Mouse (Mus musculus): ENCODE measurements around the gene Izumo1. TPM values are rescaled to one million over a fixed set of nuclear protein-coding genes. Genes with fewer than 3 reads are reported as not detected.
A peak's percentile ranks its signal among the peaks of the same experiment; 100 is the strongest.
"Not testable (repeated sequence)": the region's sequence is repeated elsewhere in the genome, so short reads cannot be mapped to it uniquely, and the experiment has no call there.

The Izumo1 gene
- polyA plus RNA-seq, 1 experiment from 2014 or later, result 0.13 TPM

- Histone ChIP-seq H3K36me3 (replicated peaks) (no peaks in the 10 kb centered on the region), H3K4me3 (replicated peaks) (no peak overlapping the region), H3K9ac (no peak overlapping the region), H3K4me1 (peaks cover 27% of the 10 kb centered on the region), H3K9me3 (no peaks in the 10 kb centered on the region), H3K27ac (no peak overlapping the region), H3K4me2 (no peak overlapping the region), H3K27me3 (peaks cover 8% of the 10 kb centered on the region; the same call in 1 of the 2 replicates)
- ATAC-seq (ENCODE audit: low FRiP score), result no peak
- WGBS, result 79% methylated on average over 4 of the region's 4 CpGs
Measured at GRCm38 (mm10) chr7:45646671-45647070, 25.1 kb downstream of the Izumo1 start.

GRCm38 (mm10) chr7:45649351-45649750 is 27.7 kb downstream of the Izumo1 start:
- no peaks in the 10 kb centered on the region for H3K36me3 ChIP-seq (replicated peaks)
- no peaks in the 10 kb centered on the region for H3K9me3 ChIP-seq
- no peak for ATAC-seq (ENCODE audit: low FRiP score)
- no peak overlapping the region for H3K4me3 ChIP-seq (replicated peaks)
- H3K9ac ChIP-seq, result no peak overlapping the region
- WGBS, result 79% methylated on average over 8 of the region's 8 CpGs
- peaks cover 12% of the 10 kb centered on the region for H3K4me1 ChIP-seq
- no peak overlapping the region for H3K4me2 ChIP-seq
- H3K27me3 ChIP-seq, result peaks cover 8% of the 10 kb centered on the region; the same call in 1 of the 2 replicates
- H3K27ac ChIP-seq, result no peak overlapping the region

- H3K9ac ChIP-seq; H3K27ac ChIP-seq; H3K36me3 ChIP-seq (replicated peaks); H3K4me3 ChIP-seq (replicated peaks); H3K4me2 ChIP-seq; ATAC-seq (ENCODE audit: low FRiP score); H3K9me3 ChIP-seq; H3K4me1 ChIP-seq; H3K27me3 ChIP-seq: not testable (repeated sequence)
- WGBS, result 91% methylated on average over 20 of the region's 20 CpGs
Measured at GRCm38 (mm10) chr7:45650484-45650883, 28.9 kb downstream of the Izumo1 start.

- no peaks in the 10 kb centered on the region for H3K27me3 ChIP-seq
- peak; percentile 57; the same call in 1 of the 2 replicates for ATAC-seq (ENCODE audit: low FRiP score)
- H3K9me3 ChIP-seq, result no peaks in the 10 kb centered on the region
- H3K27ac ChIP-seq, result no peak overlapping the region
- H3K9ac ChIP-seq, result no peak overlapping the region
- H3K36me3 ChIP-seq (replicated peaks), result no peaks in the 10 kb centered on the region
- H3K4me1 ChIP-seq, result peaks cover 9% of the 10 kb centered on the region
- peak overlapping the region; percentile 10; the same call in 1 of the 2 replicates for H3K4me3 ChIP-seq (replicated peaks)
- peak overlapping the region; percentile 24; the same call in 1 of the 2 replicates for H3K4me2 ChIP-seq
- WGBS, result 27% methylated on average over 17 of the region's 17 CpGs
Measured at GRCm38 (mm10) chr7:45654424-45655047, 32.9 kb downstream of the Izumo1 start.

GRCm38 (mm10) chr7:45660746-45661478 is 39.3 kb downstream of the Izumo1 start:
- Histone ChIP-seq H3K9me3 (no peaks in the 10 kb centered on the region), H3K27ac (no peak overlapping the region), H3K4me1 (no peaks in the 10 kb centered on the region), H3K27me3 (peaks cover 4% of the 10 kb centered on the region; the same call in 1 of the 2 replicates), H3K4me2 (no peak overlapping the region), H3K36me3 (replicated peaks) (no peaks in the 10 kb centered on the region), H3K4me3 (replicated peaks) (no peak overlapping the region), H3K9ac (no peak overlapping the region)
- 88% methylated on average over 11 of the region's 11 CpGs for WGBS
- no peak for ATAC-seq (ENCODE audit: low FRiP score)

GRCm38 (mm10) chr7:45661702-45662101 is 40.1 kb downstream of the Izumo1 start:
- 91% methylated on average over 6 of the region's 6 CpGs for WGBS

GRCm38 (mm10) chr7:45665303-45666138 is 43.9 kb downstream of the Izumo1 start:
- no peak overlapping the region for H3K4me2 ChIP-seq
- H3K27me3 ChIP-seq, result peaks cover 4% of the 10 kb centered on the region; the same call in 1 of the 2 replicates
- H3K36me3 ChIP-seq (replicated peaks), result no peaks in the 10 kb centered on the region
- H3K9me3 ChIP-seq, result no peaks in the 10 kb centered on the region
- H3K4me3 ChIP-seq (replicated peaks), result no peak overlapping the region
- no peaks in the 10 kb centered on the region for H3K4me1 ChIP-seq
- no peak overlapping the region for H3K27ac ChIP-seq
- no peak overlapping the region for H3K9ac ChIP-seq
- WGBS, result 61% methylated on average over 13 of the region's 13 CpGs
- no peak for ATAC-seq (ENCODE audit: low FRiP score)

More at GRCm38 (mm10) chr7:45661702-45662101, 40.1 kb downstream of the Izumo1 start:
- H3K4me2 ChIP-seq; H3K27ac ChIP-seq; ATAC-seq (ENCODE audit: low FRiP score); H3K4me1 ChIP-seq; H3K9me3 ChIP-seq; H3K9ac ChIP-seq; H3K4me3 ChIP-seq (replicated peaks); H3K27me3 ChIP-seq; H3K36me3 ChIP-seq (replicated peaks): not testable (repeated sequence)

GRCm38 (mm10) chr7:45666161-45666560 is 44.5 kb downstream of the Izumo1 start, which contains the start of gene Fut2:
Fut2 (minus strand) TSS chr7:45666394.
- no peak for ATAC-seq (ENCODE audit: low FRiP score)
- Histone ChIP-seq H3K9me3 (no peaks in the 10 kb centered on the region), H3K4me3 (replicated peaks) (no peak within 1 kb of the TSS), H3K9ac (no peak within 1 kb of the TSS), H3K4me2 (no peak within 1 kb of the TSS), H3K27ac (no peak within 1 kb of the TSS), H3K4me1 (no peaks in the 10 kb centered on the region), H3K27me3 (peaks cover 4% of the 10 kb centered on the region; the same call in 1 of the 2 replicates), H3K36me3 (replicated peaks) (no peaks in the 10 kb centered on the region)
- WGBS, result 86% methylated on average over 7 of the region's 7 CpGs

GRCm38 (mm10) chr7:45667761-45668160 is 46.1 kb downstream of the Izumo1 start:
- H3K36me3 ChIP-seq (replicated peaks), result no peaks in the 10 kb centered on the region
- no peaks in the 10 kb centered on the region for H3K4me1 ChIP-seq
- no peak overlapping the region for H3K27ac ChIP-seq
- no peak overlapping the region for H3K4me3 ChIP-seq (replicated peaks)
- H3K9me3 ChIP-seq, result no peaks in the 10 kb centered on the region
- H3K9ac ChIP-seq, result no peak overlapping the region
- 64% methylated on average over 14 of the region's 14 CpGs for WGBS
- ATAC-seq (ENCODE audit: low FRiP score), result no peak
- no peak overlapping the region for H3K4me2 ChIP-seq
- peaks cover 4% of the 10 kb centered on the region; the same call in 1 of the 2 replicates for H3K27me3 ChIP-seq

- Histone ChIP-seq H3K4me3 (replicated peaks) (no peak overlapping the region), H3K27ac (no peak overlapping the region), H3K27me3 (0 out of 2 replicates have a peak, but pooled peaks cover 5% of the 10 kb centered on the region), H3K9ac (no peak overlapping the region), H3K36me3 (replicated peaks) (no peaks in the 10 kb centered on the region), H3K4me2 (no peak overlapping the region), H3K9me3 (no peaks in the 10 kb centered on the region), H3K4me1 (no peaks in the 10 kb centered on the region)
- ATAC-seq (ENCODE audit: low FRiP score), result no peak
- 97% methylated on average over 9 of the region's 9 CpGs for whole genome bisulfite sequencing
Measured at GRCm38 (mm10) chr7:45668921-45669320, 47.3 kb downstream of the Izumo1 start.

- no peak overlapping the region for H3K27ac ChIP-seq
- 86% methylated on average over 7 of the region's 7 CpGs for WGBS
- no peak overlapping the region for H3K9ac ChIP-seq
Measured at GRCm38 (mm10) chr7:45677627-45678295, 56.1 kb downstream of the Izumo1 start.

More at GRCm38 (mm10) chr7:45677627-45678295, 56.1 kb downstream of the Izumo1 start:
- no peaks in the 10 kb centered on the region for H3K9me3 ChIP-seq
- peaks cover 10% of the 10 kb centered on the region; the same call in 1 of the 2 replicates for H3K27me3 ChIP-seq
- H3K4me2 ChIP-seq, result no peak overlapping the region
- no peak for ATAC-seq (ENCODE audit: low FRiP score)
- H3K36me3 ChIP-seq (replicated peaks), result no peaks in the 10 kb centered on the region
- no peak overlapping the region for H3K4me3 ChIP-seq (replicated peaks)
- H3K4me1 ChIP-seq, result peaks cover 5% of the 10 kb centered on the region

Measured in forebrain, embryonic 12.5 days (tissue).